Mouse (Mus musculus): Measurements from ENCODE around the gene Met.

GRCm38 (mm10) chr6:17546825-17547224 lies 83.2 kb downstream of the Met start:
- TF ChIP-seq EP300 (optimal IDR thresholded peaks at IDR 0.05): no peak
- TF ChIP-seq CTCF (IDR thresholded peaks at IDR 0.05; ENCODE audit: low read depth): no peak
